Mouse (Mus musculus) natural killer cell, adult 2 months (primary cell): ENCODE measurements around the gene Pex16.

Experiments used
- DNase-seq, 2 experiments: peaks; one replicate each; pipeline ENCODE4 v3.0.0; 2022; ENCODE audit warnings: low spot score in 2 of 2

The Pex16 gene

GRCm38 (mm10) chr2:92423156-92423555 is 48.7 kb downstream of the Pex16 start:
- no peak for DNase-seq

DNA sequence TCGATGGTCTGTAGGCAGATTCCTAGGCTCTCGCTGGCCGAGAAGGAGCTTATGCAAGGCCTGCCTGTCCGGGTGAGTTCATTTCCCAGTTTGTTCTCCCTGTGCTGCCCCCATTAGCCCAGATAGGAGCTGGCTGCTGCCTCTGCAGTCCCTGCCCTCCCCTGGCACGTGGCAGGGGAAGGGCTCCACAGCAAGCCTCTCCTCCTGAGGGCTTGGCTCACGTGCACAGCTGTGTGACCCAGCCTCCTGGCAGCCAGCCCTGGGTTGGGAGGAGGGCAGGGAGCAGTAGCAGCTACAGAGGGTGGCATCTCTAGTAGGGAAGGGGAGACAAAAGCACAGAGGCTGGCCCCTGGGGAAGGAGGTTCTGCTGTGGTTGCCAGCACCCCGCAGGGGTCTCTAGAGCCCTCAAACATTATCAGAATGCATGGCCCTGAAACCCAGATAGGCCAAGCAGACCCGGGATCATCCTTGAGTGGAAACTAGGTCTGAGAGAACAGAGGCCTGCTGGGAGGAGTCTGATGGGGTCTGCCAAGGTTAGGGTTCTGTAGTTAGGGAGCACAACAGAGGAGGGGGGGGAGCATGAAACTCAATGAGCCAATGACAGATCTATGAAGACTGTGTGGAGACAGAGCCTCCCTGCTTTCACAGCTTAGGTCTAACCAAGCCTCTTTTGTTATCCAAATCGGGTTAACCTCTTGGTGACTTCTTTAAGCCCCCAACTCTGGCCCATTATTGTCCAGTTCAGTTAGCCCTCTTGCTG is 49.4 kb downstream of the Pex16 start:
- no peak for DNase-seq

GRCm38 (mm10) chr2:92424462-92425308 is 50.2 kb downstream of the Pex16 start:
- no peak for DNase-seq

GRCm38 (mm10) chr2:92425366-92425765 is 50.9 kb downstream of the Pex16 start:
- no peak for DNase-seq

- no peak for DNase-seq
These were observed 52.0 kb downstream of the Pex16 start for GRCm38 (mm10) chr2:92426426-92426825.

DNA sequence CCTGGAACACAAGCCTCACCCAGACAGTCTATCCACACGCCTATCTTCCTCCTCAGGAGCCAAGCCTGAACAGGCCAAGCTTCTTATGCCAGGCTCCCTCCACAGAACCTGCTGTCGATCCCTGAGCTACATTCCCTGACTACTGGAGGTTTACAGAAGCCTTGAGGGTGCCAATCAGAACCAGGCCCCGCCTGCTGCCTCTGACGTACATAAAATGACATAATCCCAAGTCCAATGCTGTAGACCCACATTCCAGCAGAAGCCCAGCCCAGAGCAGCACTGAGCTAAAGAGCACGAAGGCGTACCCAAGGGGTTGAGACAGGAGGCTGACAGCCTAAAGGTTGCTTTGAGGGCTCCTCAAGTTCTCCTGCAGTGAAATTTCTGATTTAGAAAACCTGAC is 53.4 kb downstream of the Pex16 start:
- no peak for DNase-seq

DNA sequence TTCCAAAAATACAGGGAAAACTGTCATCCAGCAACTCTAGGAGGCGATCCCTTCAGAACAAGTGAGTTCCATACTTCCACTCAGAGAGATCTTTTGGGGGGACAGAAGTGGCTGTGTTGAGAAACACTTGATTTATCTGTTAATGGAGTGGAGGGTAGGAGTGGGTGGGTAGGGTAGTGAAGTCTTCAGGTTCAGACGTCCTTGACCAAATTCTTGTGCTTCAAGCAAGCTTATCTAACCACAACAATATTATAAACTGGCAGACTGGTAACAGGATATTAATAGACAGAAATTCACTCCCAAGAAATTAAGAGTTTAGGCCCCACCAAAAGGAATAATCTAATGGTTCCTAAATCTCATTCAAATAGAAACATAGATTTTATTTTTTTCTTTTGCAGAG is 55.6 kb downstream of the Pex16 start:
- DNase-seq, result no peak
